Mouse (Mus musculus) heart, adult 2 months (tissue): ENCODE results near the gene Fam149a.

Source experiments
- CTCF ChIP-seq: fragments of 200-600 bp; IDR thresholded peaks from 2 replicates; pipeline ENCODE4 v1.8.1; 2022; ENCODE audit warnings: antibody characterized with exemption, mild to moderate bottlenecking, moderate library complexity
- EP300 ChIP-seq: fragments of 200-500 bp; IDR thresholded peaks from 2 replicates; pipeline ENCODE4 v1.6.1; 2011; ENCODE audit warnings: low read depth, low read length, control low read depth; ENCODE audit not compliant: insufficient read depth

DNA sequence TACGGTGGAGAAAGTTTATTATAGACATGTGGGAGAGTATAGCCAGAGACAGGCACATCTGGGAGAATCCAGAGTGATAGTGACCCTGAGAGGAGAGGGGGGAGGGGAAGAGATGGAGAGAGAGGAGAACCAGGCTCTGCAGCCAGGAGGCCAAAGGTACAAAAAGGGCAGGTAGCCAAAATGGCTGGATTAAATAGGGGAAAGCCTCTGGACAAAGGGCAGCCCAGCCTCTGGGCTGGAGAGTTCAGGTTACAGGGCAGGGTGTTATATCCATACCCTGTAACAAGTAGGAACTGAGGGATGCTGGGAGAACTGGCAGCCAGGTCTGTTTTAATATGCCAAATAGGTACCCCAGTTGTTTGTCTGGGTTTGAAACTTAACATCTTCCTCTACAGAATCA is 18.9 kb downstream of the Fam149a start:
- TF ChIP-seq CTCF (no peak), EP300 (no peak)
